Mouse (Mus musculus): ENCODE measurements at regions not wholly inside any gene's neighbourhood (a gene's known extent, or its start where the extent isn't known, plus 50 kb on each side); places are given as distances from the start of the nearest gene placed in this dataset.

DNA sequence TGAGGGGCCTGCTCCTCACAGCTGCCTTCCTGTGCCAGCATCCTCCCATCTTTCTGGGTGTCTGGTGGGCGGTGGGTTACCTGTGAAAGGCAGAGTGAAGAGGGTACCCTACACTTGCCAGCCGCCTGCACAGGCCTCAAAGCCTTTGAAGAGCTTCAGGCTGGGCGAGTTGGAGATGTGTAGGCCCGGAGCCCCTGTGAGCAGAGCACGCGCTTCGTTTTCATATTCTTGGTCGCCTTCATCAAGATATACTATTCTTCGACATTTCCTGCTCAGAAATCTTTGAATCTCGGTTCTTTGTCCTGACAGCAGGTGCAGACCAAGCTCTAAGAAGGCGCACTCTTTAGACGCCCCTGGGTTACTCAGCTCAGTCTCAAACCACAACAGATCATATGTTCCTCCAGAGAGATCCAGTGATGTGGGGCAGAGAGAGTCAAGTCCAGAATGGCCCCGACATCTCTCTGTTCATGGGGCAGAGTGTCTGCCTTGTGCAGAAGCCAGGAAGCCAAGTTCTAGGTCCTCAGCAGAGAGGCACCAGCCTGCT lies 170.7 kb upstream of the Id2 start:
- H3K4me3 ChIP-seq (replicated peaks) = no peak overlapping the region
- no peak overlapping the region for H3K9ac ChIP-seq
- H3K27me3 ChIP-seq = no peaks in the 10 kb centered on the region
- peaks cover 20% of the 10 kb centered on the region for H3K4me1 ChIP-seq (replicated peaks)
- WGBS (ENCODE audit: insufficient replicate concordance) = 52% methylated on average over 13 of the region's 13 CpGs
- no peaks in the 10 kb centered on the region for H3K9me3 ChIP-seq (replicated peaks)
- no peaks in the 10 kb centered on the region for H3K36me3 ChIP-seq (replicated peaks)
- no peak overlapping the region for H3K27ac ChIP-seq (replicated peaks)
- H3K4me2 ChIP-seq = no peak overlapping the region
- no peak for ATAC-seq (ENCODE audit: insufficient read depth)

DNA sequence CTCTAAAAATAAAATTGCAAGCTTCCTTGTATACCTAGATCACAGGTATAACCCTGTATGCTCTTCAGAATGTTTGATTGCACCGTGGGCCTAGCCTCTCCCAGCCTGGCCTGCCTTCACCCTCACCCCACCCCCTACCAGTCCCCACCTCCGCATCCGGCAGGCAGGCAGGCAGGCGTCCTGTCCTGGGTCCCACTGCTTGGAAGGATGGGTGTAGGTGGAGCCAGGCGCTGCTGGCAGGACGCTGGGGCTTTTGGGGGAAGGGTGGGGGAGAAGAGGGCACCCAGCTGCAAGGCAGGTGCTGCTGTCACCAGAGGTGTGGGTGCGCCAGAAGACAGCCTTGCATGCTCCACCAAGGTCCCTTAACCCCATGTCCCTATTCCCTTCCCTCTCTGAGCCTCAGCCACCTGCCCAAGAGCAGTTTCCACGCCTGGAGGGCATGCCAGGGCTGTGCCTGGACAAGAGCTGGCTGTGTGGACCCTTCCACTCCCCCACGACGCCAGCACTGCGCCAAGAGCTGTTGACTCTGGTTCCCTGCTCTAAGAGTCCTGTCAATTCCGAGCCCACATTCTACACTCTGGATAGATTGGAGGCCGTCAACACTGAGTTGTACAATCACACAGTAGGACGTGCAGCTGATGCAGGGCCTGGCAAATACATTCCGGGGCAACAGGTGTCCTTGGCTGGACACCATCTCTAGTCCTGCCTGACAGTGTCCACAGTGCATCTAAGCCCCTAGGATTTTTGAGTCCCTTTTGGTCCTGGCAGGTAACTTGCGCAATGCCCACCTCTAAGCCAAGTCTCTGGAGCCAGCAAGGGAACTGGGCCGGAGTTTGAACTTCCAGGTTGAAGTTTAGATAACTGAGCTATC lies 170.0 kb upstream of the Id2 start:
- WGBS (ENCODE audit: insufficient replicate concordance) = 55% methylated on average over 17 of the region's 17 CpGs
- Histone ChIP-seq H3K27ac (replicated peaks) (no peak overlapping the region), H3K36me3 (replicated peaks) (no peaks in the 10 kb centered on the region), H3K4me1 (replicated peaks) (peaks cover 19% of the 10 kb centered on the region), H3K4me3 (replicated peaks) (no peak overlapping the region), H3K9me3 (replicated peaks) (no peaks in the 10 kb centered on the region), H3K27me3 (no peaks in the 10 kb centered on the region), H3K4me2 (no peak overlapping the region), H3K9ac (no peak overlapping the region)
- no peak for ATAC-seq (ENCODE audit: insufficient read depth)

DNA sequence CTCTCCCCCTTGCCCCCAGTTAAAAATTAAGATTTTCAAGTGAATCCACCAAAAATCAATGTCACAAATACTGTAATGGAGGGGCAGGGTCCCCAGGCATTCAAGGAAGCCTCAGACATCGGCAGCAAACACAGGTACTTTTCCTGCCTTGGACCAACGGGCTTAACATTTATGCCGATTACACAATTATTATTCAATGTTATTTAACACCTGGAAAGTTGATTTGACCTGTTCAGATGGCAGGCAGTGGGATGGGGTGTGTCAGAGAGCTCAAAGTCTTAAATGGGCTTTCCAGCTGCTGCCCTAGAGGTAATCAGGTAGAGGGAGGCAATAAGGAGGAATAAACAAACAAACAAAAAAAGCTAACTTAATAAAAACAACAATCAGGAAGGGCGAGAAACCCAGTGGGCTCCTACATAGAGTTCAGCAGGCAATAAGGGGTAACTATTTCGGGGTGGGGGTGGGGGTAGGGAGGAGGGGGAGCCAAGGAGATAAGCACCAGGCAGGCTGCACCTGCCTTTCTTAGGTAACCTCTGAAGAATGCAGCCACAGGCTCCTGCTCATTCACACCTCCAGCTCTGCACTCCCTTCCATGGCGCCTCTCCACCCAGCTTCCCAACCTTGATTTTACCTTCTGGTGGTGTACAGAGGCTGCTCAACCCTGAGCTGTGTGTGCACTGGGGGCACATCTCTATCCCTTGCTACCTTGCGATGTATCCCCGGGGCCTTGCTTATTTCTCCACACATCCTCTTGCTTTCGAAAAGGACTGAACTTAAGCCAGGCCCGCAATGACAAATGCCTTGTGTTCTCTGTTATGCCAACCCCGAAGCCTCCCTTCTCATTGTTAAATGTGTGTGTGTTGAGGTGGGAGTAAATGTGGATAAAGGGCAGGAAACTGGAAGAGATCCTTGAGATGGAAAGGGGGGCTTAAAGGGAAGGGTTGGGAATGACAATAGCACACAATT lies 168.9 kb upstream of the Id2 start:
- Histone ChIP-seq H3K9ac (no peak overlapping the region), H3K4me2 (no peak overlapping the region), H3K4me1 (replicated peaks) (peaks cover 19% of the 10 kb centered on the region), H3K27me3 (no peaks in the 10 kb centered on the region), H3K36me3 (replicated peaks) (no peaks in the 10 kb centered on the region), H3K9me3 (replicated peaks) (no peaks in the 10 kb centered on the region), H3K27ac (replicated peaks) (no peak overlapping the region), H3K4me3 (replicated peaks) (no peak overlapping the region)
- ATAC-seq (ENCODE audit: insufficient read depth) = no peak
- 59% methylated on average over 11 of the region's 11 CpGs for WGBS (ENCODE audit: insufficient replicate concordance)

DNA sequence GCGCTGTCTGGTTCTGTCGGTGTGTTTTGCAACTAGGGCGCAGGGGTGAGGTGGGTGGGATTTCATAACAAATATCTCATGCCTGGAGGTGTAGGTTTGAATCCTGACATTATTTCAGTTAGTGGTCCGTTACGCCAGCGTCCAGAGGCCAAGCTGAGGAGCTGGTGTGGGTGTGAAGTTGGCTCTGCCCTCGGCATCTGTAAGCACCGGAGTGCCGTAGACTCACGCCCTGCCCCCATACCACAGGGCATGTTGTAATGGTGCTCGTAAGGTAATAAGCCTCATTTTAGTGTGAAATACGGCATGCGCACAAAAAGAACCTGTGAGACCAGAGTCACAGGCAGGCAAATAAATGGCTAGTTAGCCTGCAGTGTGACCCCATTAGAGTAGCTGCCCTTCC lies 168.1 kb upstream of the Id2 start:
- no peak overlapping the region for H3K4me2 ChIP-seq
- no peak overlapping the region for H3K27ac ChIP-seq (replicated peaks)
- H3K9ac ChIP-seq = no peak overlapping the region
- no peaks in the 10 kb centered on the region for H3K9me3 ChIP-seq (replicated peaks)
- H3K4me3 ChIP-seq (replicated peaks) = no peak overlapping the region
- peaks cover 17% of the 10 kb centered on the region for H3K4me1 ChIP-seq (replicated peaks)
- ATAC-seq (ENCODE audit: insufficient read depth) = no peak
- no peaks in the 10 kb centered on the region for H3K27me3 ChIP-seq
- 74% methylated on average over 13 of the region's 13 CpGs for WGBS (ENCODE audit: insufficient replicate concordance)
- H3K36me3 ChIP-seq (replicated peaks) = no peaks in the 10 kb centered on the region

DNA sequence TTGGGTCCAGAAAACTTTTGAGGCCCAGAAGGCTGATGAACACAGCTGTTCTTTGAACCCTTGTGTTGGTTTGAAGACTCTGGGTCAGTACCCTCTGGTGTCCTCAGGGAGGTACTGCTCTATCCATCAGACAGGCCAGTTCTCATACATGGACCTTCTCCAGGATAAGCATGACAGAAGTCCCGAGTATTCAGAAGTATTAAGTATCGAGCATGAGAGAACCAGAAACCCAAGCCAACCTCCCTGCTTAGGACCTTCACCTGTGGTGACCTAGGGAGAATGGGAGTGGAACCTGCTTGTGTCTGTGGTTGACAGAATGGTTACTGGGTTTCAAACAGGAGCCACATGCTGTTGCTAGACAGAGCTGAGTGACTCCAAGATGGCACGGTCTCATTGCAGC lies 167.5 kb upstream of the Id2 start:
- peaks cover 11% of the 10 kb centered on the region for H3K4me1 ChIP-seq (replicated peaks)
- no peaks in the 10 kb centered on the region for H3K9me3 ChIP-seq (replicated peaks)
- H3K4me3 ChIP-seq (replicated peaks) = no peak overlapping the region
- no peak overlapping the region for H3K27ac ChIP-seq (replicated peaks)
- H3K9ac ChIP-seq = no peak overlapping the region
- 69% methylated on average over 3 of the region's 3 CpGs for WGBS (ENCODE audit: insufficient replicate concordance)
- H3K36me3 ChIP-seq (replicated peaks) = no peaks in the 10 kb centered on the region
- no peaks in the 10 kb centered on the region for H3K27me3 ChIP-seq
- no peak for ATAC-seq (ENCODE audit: insufficient read depth)
- H3K4me2 ChIP-seq = no peak overlapping the region

DNA sequence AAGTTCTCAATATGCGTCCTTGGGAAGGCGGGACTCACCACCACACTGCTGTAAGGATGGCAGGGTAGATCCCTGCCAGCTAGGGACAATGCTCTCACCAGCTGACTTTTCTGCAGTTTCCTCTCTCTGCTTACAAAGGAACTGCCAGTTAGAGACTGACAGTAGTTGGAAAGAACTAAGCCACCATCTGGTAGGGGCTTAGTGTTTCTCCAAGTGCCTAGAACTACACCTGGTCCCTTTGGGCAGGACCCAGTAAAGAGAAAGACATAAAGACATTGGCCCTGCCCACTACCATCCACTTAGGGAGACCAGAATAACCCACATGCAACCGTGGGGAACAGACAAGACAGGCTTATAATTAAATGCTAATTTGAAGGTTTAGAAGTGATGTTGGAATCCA lies 165.5 kb upstream of the Id2 start:
- Histone ChIP-seq H3K4me2 (no peak overlapping the region), H3K27me3 (no peaks in the 10 kb centered on the region), H3K9me3 (replicated peaks) (no peaks in the 10 kb centered on the region), H3K4me3 (replicated peaks) (no peak overlapping the region), H3K27ac (replicated peaks) (no peak overlapping the region), H3K9ac (no peak overlapping the region), H3K4me1 (replicated peaks) (0 out of 2 replicates have a peak, but pooled peaks cover 2% of the 10 kb centered on the region), H3K36me3 (replicated peaks) (no peaks in the 10 kb centered on the region)
- no peak for ATAC-seq (ENCODE audit: insufficient read depth)
- 66% methylated on average over 3 of the region's 3 CpGs for WGBS (ENCODE audit: insufficient replicate concordance)

DNA sequence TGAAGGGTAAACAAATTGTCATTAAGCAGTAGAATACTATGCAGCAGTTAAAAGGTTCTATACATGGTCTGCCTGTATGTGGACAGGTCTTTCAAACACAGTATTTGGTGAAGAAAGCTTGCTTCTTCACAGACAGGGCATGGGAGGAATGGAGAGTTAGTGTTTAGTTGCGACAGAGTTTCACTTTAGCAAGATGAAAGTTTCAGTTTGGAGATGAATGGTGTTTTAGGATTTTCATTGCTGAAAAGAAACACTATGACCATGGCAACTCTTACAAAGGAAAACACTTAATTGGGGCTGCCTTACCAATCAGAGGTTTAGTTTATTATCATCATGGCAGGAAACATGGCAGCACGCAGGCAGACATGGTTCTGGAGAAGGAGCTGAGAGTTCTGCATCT lies 162.2 kb upstream of the Id2 start:
- H3K27ac ChIP-seq (replicated peaks) = no peak overlapping the region
- H3K4me1 ChIP-seq (replicated peaks) = no peaks in the 10 kb centered on the region; the same call in 1 of the 2 replicates
- WGBS (ENCODE audit: insufficient replicate concordance) = 50% methylated on average over 2 of the region's 2 CpGs
- no peak for ATAC-seq (ENCODE audit: insufficient read depth)
- H3K4me2 ChIP-seq = no peak overlapping the region
- H3K9me3 ChIP-seq (replicated peaks) = no peaks in the 10 kb centered on the region
- no peak overlapping the region for H3K9ac ChIP-seq
- no peak overlapping the region for H3K4me3 ChIP-seq (replicated peaks)
- no peaks in the 10 kb centered on the region for H3K36me3 ChIP-seq (replicated peaks)
- H3K27me3 ChIP-seq = no peaks in the 10 kb centered on the region

DNA sequence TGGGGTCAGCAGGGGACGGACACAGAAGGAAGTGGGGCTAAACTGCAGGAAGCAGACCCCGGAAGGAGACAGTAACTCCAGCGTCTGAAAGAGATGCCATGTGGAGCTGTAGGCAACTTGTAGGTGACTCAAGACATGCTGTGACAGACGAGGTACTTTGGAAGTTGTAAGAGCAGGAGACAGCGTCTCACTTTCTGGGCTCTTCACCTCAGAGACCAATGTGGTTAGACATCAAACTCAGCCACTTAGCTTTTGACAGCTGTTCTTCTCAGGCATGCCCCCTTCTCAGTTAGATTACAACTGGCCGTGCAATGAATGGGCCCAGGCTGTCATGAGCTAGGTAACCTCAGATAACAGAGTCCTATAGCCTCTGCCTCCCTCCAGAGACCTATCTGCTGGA lies 159.3 kb upstream of the Id2 start:
- Histone ChIP-seq H3K9me3 (replicated peaks) (no peaks in the 10 kb centered on the region), H3K9ac (no peak overlapping the region), H3K4me3 (replicated peaks) (no peak overlapping the region), H3K4me2 (no peak overlapping the region), H3K36me3 (replicated peaks) (no peaks in the 10 kb centered on the region), H3K27ac (replicated peaks) (no peak overlapping the region), H3K27me3 (no peaks in the 10 kb centered on the region), H3K4me1 (replicated peaks) (peaks cover 6% of the 10 kb centered on the region; the same call in 1 of the 2 replicates)
- WGBS (ENCODE audit: insufficient replicate concordance) = 13% methylated on average over 6 of the region's 6 CpGs
- no peak for ATAC-seq (ENCODE audit: insufficient read depth)

DNA sequence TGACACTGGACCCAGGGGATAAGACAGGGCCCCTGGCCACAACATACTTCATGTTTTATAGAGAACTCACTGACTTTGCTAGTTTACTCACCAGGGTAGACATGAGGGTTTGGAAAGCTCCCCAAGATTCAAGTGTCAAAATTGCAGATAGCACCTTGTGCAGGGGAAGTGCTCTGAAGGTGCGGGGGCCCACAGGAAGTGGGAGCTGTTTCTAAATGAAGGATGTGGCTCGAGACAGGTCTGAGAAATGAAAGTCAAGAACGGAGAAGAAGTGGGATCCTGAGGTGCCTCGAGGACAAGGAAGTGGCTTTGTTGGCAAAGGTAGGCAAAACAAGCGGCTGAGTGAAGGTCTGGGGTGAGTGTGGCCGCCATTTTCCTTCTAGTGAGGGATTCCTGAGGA lies 157.8 kb upstream of the Id2 start:
- Histone ChIP-seq H3K27me3 (no peaks in the 10 kb centered on the region), H3K36me3 (replicated peaks) (no peaks in the 10 kb centered on the region), H3K4me1 (replicated peaks) (peaks cover 6% of the 10 kb centered on the region; the same call in 1 of the 2 replicates), H3K4me2 (no peak overlapping the region), H3K4me3 (replicated peaks) (no peak overlapping the region), H3K27ac (replicated peaks) (0 out of 2 replicates have a peak overlapping the region, but pooled peaks have one; percentile 7), H3K9ac (no peak overlapping the region), H3K9me3 (replicated peaks) (no peaks in the 10 kb centered on the region)
- no peak for ATAC-seq (ENCODE audit: insufficient read depth)
- 24% methylated on average over 6 of the region's 6 CpGs for WGBS (ENCODE audit: insufficient replicate concordance)

DNA sequence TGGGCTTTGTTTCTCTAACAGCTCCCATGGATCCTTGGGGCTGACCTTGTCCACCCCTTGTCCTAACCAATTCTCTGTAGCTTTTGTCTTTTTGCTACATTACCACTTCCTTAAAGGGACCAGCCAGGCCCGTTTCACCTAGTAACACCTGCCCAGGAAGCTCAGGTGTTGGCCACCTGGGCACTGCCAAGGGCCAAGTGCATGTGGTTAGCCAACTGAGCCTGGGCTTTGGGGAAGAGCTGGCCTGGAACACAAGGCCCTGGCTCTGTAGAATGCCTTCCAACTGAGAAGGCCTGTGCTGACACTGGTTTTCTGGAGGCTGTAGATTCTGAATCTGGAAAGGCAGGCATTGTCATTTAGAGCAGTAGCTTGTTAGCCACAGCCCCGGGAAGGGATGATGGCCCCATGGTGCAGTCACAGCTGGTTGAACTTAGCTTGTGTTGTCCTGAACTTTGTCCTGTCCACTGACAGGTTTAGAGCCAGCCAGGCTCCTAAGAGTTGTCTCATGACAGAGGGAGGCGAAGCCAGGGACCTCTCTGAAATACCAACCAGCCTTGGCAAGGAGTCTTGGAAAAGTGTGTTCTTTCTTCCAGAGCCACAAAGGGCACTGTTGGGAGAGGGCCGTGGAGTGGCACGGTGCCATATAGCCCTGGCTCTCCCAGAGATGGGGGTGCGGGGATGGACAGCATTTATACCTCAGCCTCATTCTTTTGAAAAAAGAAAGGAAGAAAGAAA lies 156.0 kb upstream of the Id2 start:
- H3K27me3 ChIP-seq = no peaks in the 10 kb centered on the region
- peaks cover 18% of the 10 kb centered on the region for H3K4me1 ChIP-seq (replicated peaks)

More for the DNA sequence above, 156.0 kb upstream of the Id2 start:
- H3K27ac ChIP-seq (replicated peaks) = 0 out of 2 replicates have a peak overlapping the region, but pooled peaks have one; percentile 6
- no peak overlapping the region for H3K4me3 ChIP-seq (replicated peaks)
- WGBS (ENCODE audit: insufficient replicate concordance) = 65% methylated on average over 6 of the region's 6 CpGs
- no peaks in the 10 kb centered on the region for H3K36me3 ChIP-seq (replicated peaks)
- H3K9ac ChIP-seq = no peak overlapping the region
- no peak overlapping the region for H3K4me2 ChIP-seq
- ATAC-seq (ENCODE audit: insufficient read depth) = no peak
- H3K9me3 ChIP-seq (replicated peaks) = no peaks in the 10 kb centered on the region
